Mouse (Mus musculus) forebrain, postnatal 0 days (tissue): ENCODE data around the gene Mindy1. TPM values are rescaled to one million over a fixed set of nuclear protein-coding genes. Genes with fewer than 3 reads are reported as not detected.
A peak's percentile ranks its signal among the peaks of the same experiment; 100 is the strongest.

Experiments
- ATAC-seq: fragments of 200-750 bp; cut with Nextera tagmentation; 2 replicates; pipeline ENCODE4 v1.8.0; 2017; ENCODE audit warnings: mild to moderate bottlenecking, moderate library complexity
- DNase-seq: peaks from one replicate; pipeline ENCODE4 v3.0.0-alpha.2; 2015
- H3K27ac ChIP-seq: fragments of 300-500 bp; sonication (generic); 2 replicates; pipeline ENCODE4 v1.5.1; 2014; ENCODE audit warnings: low read depth, mild to moderate bottlenecking, antibody characterized with exemption, low read length, moderate library complexity, mixed read lengths
- H3K27me3 ChIP-seq: fragments of 300-500 bp; sonication (generic); 2 replicates; pipeline ENCODE4 v1.6.1; 2014; ENCODE audit warnings: mild to moderate bottlenecking, low read length, mixed read lengths; ENCODE audit not compliant: insufficient read depth
- H3K36me3 ChIP-seq: fragments of 300-500 bp; sonication (generic); 2 replicates; pipeline ENCODE4 v1.6.1; 2014; ENCODE audit warnings: mild to moderate bottlenecking, moderate library complexity; ENCODE audit not compliant: insufficient read depth
- H3K4me1 ChIP-seq: fragments of 300-500 bp; sonication (generic); 2 replicates; pipeline ENCODE4 v1.6.1; 2014; ENCODE audit warnings: antibody characterized with exemption; ENCODE audit not compliant: insufficient read depth
- H3K4me2 ChIP-seq: fragments of 300-500 bp; sonication (generic); 2 replicates; pipeline ENCODE4 v1.6.1; 2014; ENCODE audit warnings: low read depth, mild to moderate bottlenecking, moderate library complexity
- H3K4me3 ChIP-seq: fragments of 300-500 bp; sonication (generic); 2 replicates; pipeline ENCODE4 v1.5.1; 2014; ENCODE audit warnings: low read depth, low read length, mixed read lengths
- H3K9ac ChIP-seq: fragments of 300-500 bp; sonication (generic); 2 replicates; pipeline ENCODE4 v1.6.1; 2014; ENCODE audit warnings: mild to moderate bottlenecking
- H3K9me3 ChIP-seq: fragments of 300-500 bp; sonication (generic); 2 replicates; pipeline ENCODE4 v1.6.1; 2016; ENCODE audit warnings: low read length
- CTCF ChIP-seq: sonication (generic); IDR thresholded peaks from 2 replicates; pipeline ENCODE4 v1.5.1; 2016; ENCODE audit warnings: antibody characterized with exemption, control low read depth, low read depth
- WGBS: fragments of 180-500 bp; shearing (Covaris S2); extraction: QIAGEN DNeasy Blood & Tissue Kit; methylation state at CpG from one replicate; pipeline ENCODE4 v1.1.7; 2014; 5-methylcytosine and 5-hydroxymethylcytosine counted together
- polyA plus RNA-seq: library from polyadenylated mRNA; unstranded; fragments of >200 nt; fragmentation: Nextera tagmentation; extraction: Ambion mirVana; gene quantifications from 2 replicates; pipeline ENCODE4 v1.2.1, GENCODE M21; 2015
- total RNA-seq: library from RNA; depleted of rRNA; stranded (reverse); fragments of >200 nt; gene quantifications from 2 replicates; pipeline ENCODE4 v1.2.3, GENCODE M21; 2014

Mindy1 gene
- total and polyA plus RNA-seq, 2 experiments from 2014 or later, result 35.4 to 38.9 TPM

DNA sequence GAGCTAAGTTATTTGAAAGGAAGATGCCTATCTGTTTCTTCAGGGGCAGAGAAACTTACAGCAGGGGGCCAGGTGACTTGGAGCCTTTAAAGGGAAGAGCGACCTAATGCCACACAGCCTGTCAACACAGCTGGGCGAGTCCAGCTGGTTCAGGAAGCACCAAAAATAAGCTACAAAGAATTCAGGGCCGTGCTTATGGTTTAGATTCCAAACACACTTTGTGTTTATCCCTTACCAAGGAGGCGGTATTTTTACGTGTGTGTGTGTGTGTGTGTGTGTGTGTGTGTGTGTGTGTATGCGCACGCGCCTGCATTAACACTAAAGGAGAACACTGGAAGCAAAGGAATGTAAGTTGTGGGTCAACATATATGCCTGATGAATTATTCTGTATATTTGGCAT lies 398 bp upstream of the Mindy1 start:
- H3K9ac ChIP-seq, result peak overlapping the region; percentile 88
- DNase-seq, result peak; percentile 63
- H3K4me2 ChIP-seq, result peak overlapping the region; percentile 81
- ATAC-seq, result no peak
- H3K4me3 ChIP-seq, result peak overlapping the region; percentile 66
- H3K9me3 ChIP-seq, result no peaks in the 10 kb centered on the region
- H3K27me3 ChIP-seq, result no peaks in the 10 kb centered on the region
- 18% methylated on average over 8 of the region's 8 CpGs for WGBS
- H3K4me1 ChIP-seq, result peaks cover 11% of the 10 kb centered on the region
- TF ChIP-seq CTCF, result no peak
- no peaks in the 10 kb centered on the region for H3K36me3 ChIP-seq
- H3K27ac ChIP-seq, result peak overlapping the region; percentile 83

DNA sequence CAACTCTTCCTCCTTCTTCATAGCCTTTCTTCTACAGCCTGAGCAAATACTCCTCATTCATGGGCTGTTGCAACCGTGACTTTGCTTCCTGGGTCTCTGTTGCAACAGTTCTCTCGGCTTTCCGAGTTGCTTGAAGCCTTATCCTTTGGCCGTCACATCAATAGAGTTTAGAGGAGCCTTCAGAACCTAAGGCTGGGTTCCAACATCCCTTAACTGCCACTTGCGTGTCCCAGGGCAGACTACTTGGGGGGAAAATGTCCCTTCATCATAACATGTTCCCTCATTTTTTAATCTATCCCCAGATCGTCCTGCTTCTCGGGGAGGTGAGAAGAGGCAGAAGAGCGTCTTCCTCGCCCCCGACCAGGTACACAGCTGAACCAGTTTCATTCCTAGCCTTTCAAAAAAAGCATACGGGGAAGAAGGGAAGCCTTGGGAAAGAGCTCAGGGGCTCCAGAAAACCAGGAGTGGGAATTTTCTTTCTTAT lies 1.3 kb downstream of the Mindy1 start:
- Histone ChIP-seq H3K4me3 (peak overlapping the region; percentile 66), H3K36me3 (no peaks in the 10 kb centered on the region), H3K27ac (peak overlapping the region; percentile 83), H3K4me2 (peak overlapping the region; percentile 81), H3K9me3 (no peaks in the 10 kb centered on the region), H3K27me3 (no peaks in the 10 kb centered on the region), H3K9ac (peak overlapping the region; percentile 74), H3K4me1 (peaks cover 11% of the 10 kb centered on the region)
- DNase-seq, result no peak
- no peak for ATAC-seq
- WGBS, result under 1% methylated on average over 11 of the region's 11 CpGs
- no peak for TF ChIP-seq CTCF

DNA sequence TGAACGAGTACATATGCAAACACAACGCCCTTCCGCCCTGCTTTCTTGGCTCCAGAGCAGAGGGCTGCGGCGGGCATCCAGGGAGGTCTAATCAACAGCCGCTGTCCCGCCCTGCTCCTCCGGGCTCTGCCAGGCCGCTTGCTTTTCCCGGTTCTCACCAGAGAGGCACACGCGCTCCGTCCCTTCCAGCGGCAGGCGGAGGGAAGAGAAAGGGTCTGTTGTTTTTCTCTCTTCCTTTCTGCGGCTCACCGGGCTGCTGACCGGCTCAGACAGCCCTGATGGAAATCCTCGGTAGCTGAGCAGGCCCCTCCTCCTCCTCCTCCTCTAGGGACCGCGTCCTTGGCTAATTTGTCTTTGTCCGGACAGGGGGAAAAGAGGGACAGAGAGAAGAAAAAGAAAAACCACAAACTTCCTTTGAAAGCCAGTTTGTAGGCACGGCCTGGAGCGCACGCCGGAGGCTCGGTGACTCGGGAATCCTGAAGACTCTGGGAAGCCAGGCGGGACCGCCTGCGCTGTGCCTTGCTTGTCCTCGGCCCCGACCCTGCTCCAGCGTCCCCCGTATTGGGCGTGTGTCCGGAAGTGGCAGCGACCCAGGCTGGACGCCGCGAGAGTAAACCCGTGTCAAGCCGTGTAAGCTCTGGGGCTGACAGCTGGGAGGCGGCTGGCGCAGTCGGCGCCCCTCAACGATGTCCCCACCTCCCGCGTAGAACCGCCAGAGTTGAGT lies 1.9 kb downstream of the Mindy1 start:
- no peaks in the 10 kb centered on the region for H3K27me3 ChIP-seq
- DNase-seq (peak; percentile 82), ATAC-seq (peak; percentile 74)
- H3K36me3 ChIP-seq, result peaks cover 3% of the 10 kb centered on the region; the same call in 1 of the 2 replicates
- TF ChIP-seq CTCF, result peak; percentile 55
- under 1% methylated on average over 50 of the region's 51 CpGs for WGBS
- H3K4me2 ChIP-seq, result peak overlapping the region; percentile 81
- H3K4me1 ChIP-seq, result peaks cover 11% of the 10 kb centered on the region
- H3K9ac ChIP-seq, result peak overlapping the region; percentile 74
- H3K27ac ChIP-seq, result peak overlapping the region; percentile 83
- H3K9me3 ChIP-seq, result no peaks in the 10 kb centered on the region
- H3K4me3 ChIP-seq, result peak overlapping the region; percentile 66

DNA sequence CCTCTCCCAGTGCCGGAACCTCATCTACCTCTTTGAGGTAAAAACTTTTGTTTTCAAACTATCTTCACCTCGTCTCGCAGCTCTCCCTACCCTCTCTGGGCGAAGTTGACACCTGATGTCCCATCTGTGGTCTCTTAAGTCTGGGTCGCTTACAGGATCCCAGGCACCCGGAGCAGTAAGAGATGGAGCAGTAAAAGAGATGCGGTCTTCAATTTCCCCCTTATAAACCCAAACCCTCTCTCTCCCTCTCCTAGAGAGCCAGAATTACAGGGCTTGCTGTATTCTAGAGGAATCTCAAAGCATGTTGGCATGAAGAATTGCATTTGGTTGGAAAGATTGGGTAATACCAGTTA lies 2.4 kb downstream of the Mindy1 start:
- Histone ChIP-seq H3K27me3 (no peaks in the 10 kb centered on the region), H3K9ac (peak overlapping the region; percentile 74), H3K4me1 (peaks cover 11% of the 10 kb centered on the region), H3K27ac (peak overlapping the region; percentile 83), H3K9me3 (no peaks in the 10 kb centered on the region), H3K36me3 (peaks cover 8% of the 10 kb centered on the region; the same call in 1 of the 2 replicates), H3K4me3 (peak overlapping the region; percentile 66), H3K4me2 (peak overlapping the region; percentile 81)
- no peak for ATAC-seq
- TF ChIP-seq CTCF, result no peak
- DNase-seq, result peak; percentile 38
- 4% methylated on average over 7 of the region's 7 CpGs for WGBS

DNA sequence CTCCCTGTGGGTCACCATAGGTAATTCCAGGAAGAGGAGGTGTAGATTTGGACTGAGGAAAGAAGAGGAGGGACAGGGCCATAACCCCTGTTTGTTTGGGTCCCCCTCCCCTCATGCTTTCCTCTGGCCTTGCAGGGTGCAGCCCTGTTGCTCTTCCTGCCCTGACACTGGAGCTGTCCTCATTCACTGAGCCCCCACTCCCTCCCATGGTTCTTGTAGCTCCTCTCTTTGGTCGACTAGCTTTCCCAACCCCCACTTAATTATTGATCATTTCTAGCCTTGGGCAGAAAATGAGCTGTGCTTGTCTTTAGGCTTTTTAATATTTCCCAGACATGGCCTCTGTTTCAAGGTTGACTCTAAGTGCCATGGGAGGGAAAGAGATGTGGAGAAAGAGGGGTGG lies 2.9 kb downstream of the Mindy1 start:
- no peaks in the 10 kb centered on the region for H3K9me3 ChIP-seq
- ATAC-seq (no peak), DNase-seq (no peak)
- H3K36me3 ChIP-seq, result peaks cover 11% of the 10 kb centered on the region; the same call in 1 of the 2 replicates
- H3K4me3 ChIP-seq, result peak overlapping the region; percentile 66
- peak overlapping the region; percentile 81 for H3K4me2 ChIP-seq
- no peaks in the 10 kb centered on the region for H3K27me3 ChIP-seq
- H3K4me1 ChIP-seq, result peaks cover 11% of the 10 kb centered on the region
- 13% methylated on average over 1 of the region's 1 CpGs for WGBS
- no peak for TF ChIP-seq CTCF
- H3K27ac ChIP-seq, result no peak overlapping the region
- peak overlapping the region; percentile 74 for H3K9ac ChIP-seq

DNA sequence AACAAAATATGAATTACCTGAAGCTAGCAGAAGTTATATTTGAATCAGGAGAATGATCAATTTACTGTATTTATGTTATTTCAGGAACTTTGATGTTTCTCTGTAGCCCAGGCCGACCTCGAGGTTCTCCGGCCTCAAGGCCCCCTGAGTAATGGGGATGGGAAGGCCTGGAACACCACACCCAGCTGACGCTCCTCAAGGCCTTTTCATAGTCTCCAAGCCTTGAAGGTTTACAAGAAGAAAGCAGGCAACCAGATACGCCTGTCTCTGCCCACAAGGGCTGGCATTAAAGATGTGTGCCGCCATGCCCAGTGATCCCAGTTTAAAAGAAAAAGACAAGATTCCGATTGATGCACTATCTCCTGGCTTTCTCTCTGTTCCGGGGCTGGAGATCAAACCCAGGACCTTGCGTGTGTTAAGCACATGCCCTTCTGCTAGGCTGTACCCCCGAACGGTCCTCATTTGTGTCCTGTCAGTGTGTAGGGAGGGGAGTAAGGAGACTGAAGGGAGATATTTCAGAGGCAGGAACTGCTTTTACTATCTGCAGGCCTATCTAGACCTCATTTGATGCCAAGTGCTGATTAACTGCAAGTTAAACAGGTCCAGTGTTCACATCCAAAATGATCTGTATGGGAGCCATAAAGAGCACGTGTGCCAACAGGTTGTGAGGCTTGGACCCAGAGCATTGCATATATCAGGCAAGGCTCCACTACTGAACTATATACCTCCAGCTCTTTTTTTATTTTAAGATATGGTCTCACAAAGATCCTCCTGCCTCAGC lies 3.5 kb downstream of the Mindy1 start:
- H3K4me2 ChIP-seq, result peak overlapping the region; percentile 81
- no peaks in the 10 kb centered on the region for H3K27me3 ChIP-seq
- no peak for ATAC-seq
- no peak for TF ChIP-seq CTCF
- no peaks in the 10 kb centered on the region for H3K9me3 ChIP-seq
- no peak overlapping the region for H3K4me3 ChIP-seq
- peaks cover 11% of the 10 kb centered on the region; the same call in 1 of the 2 replicates for H3K36me3 ChIP-seq
- WGBS, result 93% methylated on average over 12 of the region's 12 CpGs
- H3K27ac ChIP-seq, result no peak overlapping the region
- H3K9ac ChIP-seq, result no peak overlapping the region
- DNase-seq, result no peak
- H3K4me1 ChIP-seq, result peaks cover 11% of the 10 kb centered on the region

GRCm38 (mm10) chr3:95285390-95285789 lies 4.2 kb downstream of the Mindy1 start:
- Histone ChIP-seq H3K4me1 (peaks cover 11% of the 10 kb centered on the region), H3K9me3 (no peaks in the 10 kb centered on the region), H3K4me3 (no peak overlapping the region), H3K9ac (no peak overlapping the region), H3K27me3 (no peaks in the 10 kb centered on the region), H3K36me3 (peaks cover 11% of the 10 kb centered on the region; the same call in 1 of the 2 replicates), H3K4me2 (no peak overlapping the region), H3K27ac (no peak overlapping the region)
- DNase-seq (no peak), ATAC-seq (no peak)
- TF ChIP-seq CTCF, result no peak
- WGBS, result 90% methylated on average over 5 of the region's 5 CpGs
